Mouse (Mus musculus) lung, postnatal 0 days (tissue): ENCODE measurements around the gene Spry1. TPM values are rescaled to one million over a fixed set of nuclear protein-coding genes. Genes with fewer than 3 reads are reported as not detected.

Experiments used
- ATAC-seq: fragments of 200-750 bp; cut with Nextera tagmentation; 2 replicates; pipeline ENCODE4 v1.8.0; 2017; ENCODE audit warnings: moderate library complexity
- DNase-seq: peaks from one replicate; pipeline ENCODE4 v3.0.0-alpha.2; 2016; ENCODE audit warnings: low spot score
- H3K27ac ChIP-seq: fragments of 300-500 bp; sonication (generic); 2 replicates; pipeline ENCODE4 v1.5.1; 2014; ENCODE audit warnings: antibody characterized with exemption, mild to moderate bottlenecking, low read length, mixed read lengths
- H3K27me3 ChIP-seq: fragments of 300-500 bp; sonication (generic); replicated peaks from 2 replicates; pipeline ENCODE4 v1.6.1; 2014; ENCODE audit warnings: low read length, mixed read lengths; ENCODE audit not compliant: insufficient read depth
- H3K36me3 ChIP-seq: fragments of 300-500 bp; sonication (generic); 2 replicates; pipeline ENCODE4 v1.6.1; 2014; ENCODE audit warnings: low read length, mixed read lengths; ENCODE audit not compliant: insufficient read depth
- H3K4me1 ChIP-seq: fragments of 300-500 bp; sonication (generic); 2 replicates; pipeline ENCODE4 v1.6.1; 2014; ENCODE audit warnings: antibody characterized with exemption, low read depth, low read length, mixed read lengths; ENCODE audit not compliant: insufficient read depth
- H3K4me2 ChIP-seq: fragments of 300-500 bp; sonication (generic); replicated peaks from 2 replicates; pipeline ENCODE4 v1.6.1; 2014; ENCODE audit warnings: low read depth, mild to moderate bottlenecking, low read length, moderate library complexity, mixed read lengths
- H3K4me3 ChIP-seq: fragments of 300-500 bp; sonication (generic); 2 replicates; pipeline ENCODE4 v1.5.1; 2014; ENCODE audit warnings: low read depth, low read length
- H3K9ac ChIP-seq: fragments of 300-500 bp; sonication (generic); replicated peaks from 2 replicates; pipeline ENCODE4 v1.6.1; 2014; ENCODE audit warnings: low read depth, mild to moderate bottlenecking
- H3K9me3 ChIP-seq: fragments of 300-500 bp; sonication (generic); 2 replicates; pipeline ENCODE4 v1.6.1; 2016; ENCODE audit warnings: low read length, mixed read lengths
- CTCF ChIP-seq: IDR thresholded peaks from 2 replicates; pipeline ENCODE4 v1.5.1; 2016; ENCODE audit warnings: antibody characterized with exemption, mild to moderate bottlenecking
- EP300 ChIP-seq: IDR thresholded peaks from 2 replicates; pipeline ENCODE4 v1.6.1; 2016; ENCODE audit warnings: antibody characterized with exemption, mild to moderate bottlenecking, control low read depth
- WGBS: fragments of 180-500 bp; shearing (Covaris S2); extraction: QIAGEN DNeasy Blood & Tissue Kit; methylation state at CpG from one replicate; pipeline ENCODE4 v1.1.7; 2014; 5-methylcytosine and 5-hydroxymethylcytosine counted together
- polyA plus RNA-seq: library from polyadenylated mRNA; unstranded; fragments of >200 nt; fragmentation: Nextera tagmentation; extraction: Ambion mirVana; gene quantifications from 2 replicates; pipeline ENCODE4 v1.2.1, GENCODE M21; 2015

Spry1 gene
- polyA plus RNA-seq, 1 experiment from 2014 or later, result 23.3 TPM

DNA sequence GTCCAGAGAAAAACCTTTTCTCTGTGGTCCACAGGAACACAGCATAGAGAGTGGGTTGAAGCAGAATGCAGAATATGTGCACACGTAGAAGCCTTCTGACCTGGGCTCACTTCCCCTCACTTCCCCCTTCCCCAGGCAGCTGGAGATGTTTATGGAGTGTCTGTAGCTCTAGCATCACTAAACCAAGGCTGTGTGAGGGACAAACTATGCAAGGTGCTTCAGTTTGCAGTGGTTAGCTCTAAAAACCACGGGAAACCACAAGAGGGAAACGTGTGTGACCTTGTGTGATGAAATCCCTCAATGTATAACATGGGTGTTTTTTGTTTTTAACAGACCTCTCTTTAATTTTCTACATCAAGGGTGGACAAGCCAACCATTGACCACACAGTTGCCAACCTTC, 36.2 kb upstream of the Spry1 start:
- 61% methylated on average over 3 of the region's 3 CpGs for WGBS
- Histone ChIP-seq H3K36me3 (no peaks in the 10 kb centered on the region), H3K4me3 (no peak overlapping the region), H3K9me3 (no peaks in the 10 kb centered on the region), H3K27me3 (no peaks in the 10 kb centered on the region), H3K4me1 (no peaks in the 10 kb centered on the region), H3K4me2 (no peak overlapping the region), H3K27ac (no peak overlapping the region), H3K9ac (no peak overlapping the region)
- no peak for TF ChIP-seq CTCF
- ATAC-seq (no peak), DNase-seq (no peak)

DNA sequence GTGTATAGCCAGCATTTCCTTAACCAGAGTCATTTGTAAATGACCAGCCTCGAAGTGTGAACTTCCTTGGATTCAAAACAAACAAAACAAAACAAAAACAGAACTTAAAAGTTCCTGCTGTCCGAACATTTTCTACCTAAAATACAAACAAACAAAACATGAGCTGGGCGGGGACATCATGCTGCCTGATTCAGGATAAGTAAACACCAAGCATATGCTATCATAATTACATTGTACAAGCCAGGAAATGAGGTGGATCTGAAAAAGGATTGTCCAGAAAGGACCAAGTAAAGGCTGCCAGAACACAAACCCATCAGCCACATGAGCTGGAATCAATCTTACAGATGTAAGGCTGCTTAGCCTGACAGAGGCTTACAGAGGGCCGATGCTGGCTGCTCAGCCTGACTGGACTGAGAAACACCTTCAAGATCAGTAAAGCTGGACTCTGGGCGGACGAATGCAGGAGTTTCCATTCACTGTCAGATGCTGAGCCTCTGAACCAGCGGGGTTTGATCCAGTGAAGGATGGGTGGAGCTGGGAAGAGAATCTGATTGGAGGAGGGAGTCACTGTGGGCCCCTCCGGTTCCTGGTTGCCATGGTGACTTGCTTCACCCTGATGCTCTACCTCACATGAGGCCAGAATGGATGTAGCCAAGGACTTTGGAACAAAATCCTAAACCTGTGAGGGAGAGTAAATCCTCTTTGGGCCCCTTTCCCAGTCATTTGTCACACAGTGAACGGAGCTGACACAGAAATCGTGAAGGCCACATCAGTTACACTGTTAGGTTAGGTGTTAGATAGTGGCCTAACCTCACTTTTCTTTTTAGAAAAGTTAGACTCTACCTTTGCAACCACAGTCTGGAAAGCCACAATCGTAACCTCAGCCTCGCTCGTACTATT, 34.5 kb upstream of the Spry1 start:
- Histone ChIP-seq H3K9ac (no peak overlapping the region), H3K27me3 (no peaks in the 10 kb centered on the region), H3K27ac (no peak overlapping the region), H3K4me2 (no peak overlapping the region), H3K36me3 (no peaks in the 10 kb centered on the region), H3K4me3 (no peak overlapping the region), H3K9me3 (no peaks in the 10 kb centered on the region), H3K4me1 (no peaks in the 10 kb centered on the region)
- TF ChIP-seq EP300 (peak; percentile 70; the same call in 1 of the 2 replicates), CTCF (no peak)
- 43% methylated on average over 13 of the region's 13 CpGs for WGBS
- ATAC-seq (peak; percentile 63; the same call in 1 of the 2 replicates), DNase-seq (peak; percentile 38)

DNA sequence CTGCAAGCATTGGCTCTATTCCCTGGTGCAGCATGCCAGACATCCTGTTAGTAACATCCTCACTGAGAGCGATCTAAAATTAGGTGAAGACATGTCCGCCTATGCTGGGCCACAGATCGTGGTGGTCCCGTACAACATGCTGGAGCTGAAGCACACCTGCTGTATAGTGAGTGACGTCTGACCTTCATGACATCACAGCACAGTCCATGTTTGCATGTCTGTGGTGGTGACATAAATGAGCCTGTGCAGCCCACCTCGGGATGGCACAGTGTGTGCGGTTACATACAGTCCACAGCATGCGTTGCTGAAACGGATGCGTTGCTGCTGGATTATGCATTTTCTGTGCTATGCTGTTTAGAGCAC, 33.9 kb upstream of the Spry1 start:
- H3K4me2 ChIP-seq, result no peak overlapping the region
- 75% methylated on average over 10 of the region's 10 CpGs for WGBS
- H3K9ac ChIP-seq, result no peak overlapping the region
- no peak overlapping the region for H3K4me3 ChIP-seq
- ATAC-seq (no peak), DNase-seq (no peak)
- no peak overlapping the region for H3K27ac ChIP-seq
- H3K27me3 ChIP-seq, result no peaks in the 10 kb centered on the region
- no peak for TF ChIP-seq CTCF
- TF ChIP-seq EP300, result no peak
- no peaks in the 10 kb centered on the region for H3K9me3 ChIP-seq
- H3K36me3 ChIP-seq, result no peaks in the 10 kb centered on the region
- H3K4me1 ChIP-seq, result no peaks in the 10 kb centered on the region

- H3K4me3 ChIP-seq, result no peak overlapping the region
- WGBS, result 84% methylated on average over 4 of the region's 4 CpGs
- no peaks in the 10 kb centered on the region for H3K27me3 ChIP-seq
- no peaks in the 10 kb centered on the region for H3K9me3 ChIP-seq
- H3K27ac ChIP-seq, result no peak overlapping the region
- H3K9ac ChIP-seq, result no peak overlapping the region
- ATAC-seq (no peak), DNase-seq (no peak)
- no peaks in the 10 kb centered on the region for H3K36me3 ChIP-seq
- no peak overlapping the region for H3K4me2 ChIP-seq
- H3K4me1 ChIP-seq, result no peaks in the 10 kb centered on the region
- TF ChIP-seq EP300, result no peak
- peak; percentile 46 for TF ChIP-seq CTCF
Measured at GRCm38 (mm10) chr3:37608926-37609325, 30.8 kb upstream of the Spry1 start.

GRCm38 (mm10) chr3:37610670-37611069, 29.1 kb upstream of the Spry1 start:
- H3K4me1 ChIP-seq, result no peaks in the 10 kb centered on the region
- H3K4me3 ChIP-seq, result no peak overlapping the region
- H3K27me3 ChIP-seq, result no peaks in the 10 kb centered on the region
- no peaks in the 10 kb centered on the region for H3K9me3 ChIP-seq
- no peaks in the 10 kb centered on the region for H3K36me3 ChIP-seq
- H3K4me2 ChIP-seq, result no peak overlapping the region
- DNase-seq (no peak), ATAC-seq (no peak)
- no peak overlapping the region for H3K9ac ChIP-seq
- TF ChIP-seq CTCF (no peak), EP300 (no peak)
- WGBS, result 85% methylated on average over 2 of the region's 2 CpGs
- no peak overlapping the region for H3K27ac ChIP-seq

GRCm38 (mm10) chr3:37613722-37614121, 26.0 kb upstream of the Spry1 start:
- DNase-seq, result peak; percentile 69
- Histone ChIP-seq H3K9me3 (no peaks in the 10 kb centered on the region), H3K36me3 (no peaks in the 10 kb centered on the region), H3K27ac (no peak overlapping the region), H3K4me3 (no peak overlapping the region), H3K27me3 (no peaks in the 10 kb centered on the region), H3K4me1 (no peaks in the 10 kb centered on the region), H3K4me2 (no peak overlapping the region), H3K9ac (no peak overlapping the region)
- 48% methylated on average over 10 of the region's 10 CpGs for WGBS
- ATAC-seq, result peak; percentile 93
- TF ChIP-seq CTCF (no peak), EP300 (peak; percentile 78)
